Mouse (Mus musculus): ENCODE results near the gene Hspa1a. TPM values are rescaled to one million over a fixed set of nuclear protein-coding genes. Genes with fewer than 3 reads are reported as not detected.
A peak's percentile ranks its signal among the peaks of the same experiment; 100 is the strongest.

Gene Hspa1a
- total RNA-seq, 2 experiments from 2014 or later: 3.8 to 6.8 TPM

DNA sequence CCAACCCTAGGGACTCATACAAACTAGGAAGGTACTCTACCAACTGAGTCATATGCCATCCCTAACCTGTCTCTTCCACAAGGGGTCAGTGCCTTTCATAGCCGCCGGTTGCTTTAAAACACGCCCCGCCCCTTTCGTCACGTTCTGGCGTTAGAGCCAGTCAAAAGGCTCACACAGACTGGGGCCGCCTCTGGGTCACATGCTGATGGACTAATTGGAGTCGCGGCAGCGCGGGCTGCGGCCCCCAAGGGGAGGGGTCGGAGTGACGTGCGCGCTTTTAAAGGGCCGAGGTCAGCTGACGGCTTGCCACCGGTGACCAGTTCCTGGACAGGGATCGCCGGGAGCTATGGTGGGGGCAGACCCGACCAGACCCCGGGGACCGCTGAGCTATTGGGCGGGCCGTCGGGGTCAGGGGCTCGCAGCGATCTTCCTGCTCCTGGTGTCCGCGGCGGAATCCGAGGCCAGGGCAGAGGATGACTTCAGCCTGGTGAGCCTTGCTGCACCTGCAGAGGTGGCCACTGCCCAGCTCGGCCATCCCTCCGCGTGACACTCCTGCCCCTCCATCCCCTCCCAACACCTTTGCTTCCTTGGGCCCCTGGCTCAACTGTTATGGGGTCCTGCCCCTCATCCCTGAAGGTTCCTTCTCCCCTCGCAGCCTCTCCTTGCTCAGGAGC lies 40.8 kb downstream of the Hspa1a start, which contains the start of gene Neu1:
Neu1 (plus strand) TSS at position 193 of the 674 bp plus-strand sequence.
- intact Hi-C loops (cut with DNase I; ENCODE audit: low total_unique reads): no loop called here

DNA sequence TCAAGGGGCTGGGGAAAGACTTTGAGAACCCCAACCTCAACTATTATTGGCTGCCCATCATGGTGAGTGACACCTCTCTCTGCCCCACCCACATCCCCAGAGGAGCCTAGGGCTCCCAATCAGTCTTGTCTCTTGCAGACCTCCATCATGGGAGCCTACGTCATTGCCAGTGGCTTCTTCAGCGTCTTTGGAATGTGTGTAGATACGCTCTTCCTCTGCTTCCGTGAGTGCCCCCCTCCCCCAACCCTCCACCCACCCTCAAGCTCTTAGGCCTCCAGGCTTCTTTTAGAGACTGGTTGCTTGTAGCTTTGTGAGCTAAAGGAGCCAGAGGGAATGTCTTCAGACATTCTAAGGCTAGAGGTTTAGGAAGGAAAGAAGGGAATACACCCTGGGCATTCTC lies 43.1 kb downstream of the Hspa1a start:
- intact Hi-C loops (cut with DNase I; ENCODE audit: low total_unique reads): no loop called here
- no peak for DNase-seq

More for the DNA sequence above, 40.8 kb downstream of the Hspa1a start, which contains the start of gene Neu1:
- DNase-seq: peak; percentile 99

DNA sequence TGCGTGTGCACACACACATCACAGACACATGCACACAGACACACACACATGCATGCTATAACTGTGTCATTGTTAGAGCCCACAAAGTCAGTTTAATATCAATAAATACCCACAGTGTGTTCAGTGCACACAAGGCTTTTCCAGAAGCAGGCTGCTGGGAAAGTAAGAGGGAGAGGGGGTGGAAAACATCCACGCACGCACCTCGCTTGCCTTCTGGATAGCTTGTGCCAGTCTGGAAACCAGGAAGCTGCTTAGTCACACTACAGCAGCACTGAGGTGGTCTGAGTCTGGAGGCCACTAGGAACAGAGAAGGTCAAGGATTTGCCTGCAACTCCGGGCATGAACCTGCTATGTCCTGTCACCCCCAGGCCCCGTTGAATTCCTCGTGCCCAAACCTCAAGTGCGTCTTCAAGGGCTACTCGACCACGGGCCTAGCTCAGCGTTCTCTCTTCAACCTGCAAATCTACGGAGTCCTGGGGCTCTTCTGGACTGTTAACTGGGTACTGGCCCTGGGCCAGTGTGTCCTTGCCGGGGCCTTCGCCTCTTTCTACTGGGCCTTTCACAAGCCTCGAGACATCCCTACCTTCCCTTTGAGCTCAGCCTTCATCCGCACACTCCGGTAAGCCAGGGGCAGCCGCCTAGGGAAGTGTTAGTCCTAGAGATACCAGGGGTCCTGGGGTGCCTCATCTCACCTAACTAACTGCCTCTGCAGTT lies 44.5 kb downstream of the Hspa1a start:
- intact Hi-C loops (cut with DNase I; ENCODE audit: low total_unique reads): no loop called here
- no peak for DNase-seq

DNA sequence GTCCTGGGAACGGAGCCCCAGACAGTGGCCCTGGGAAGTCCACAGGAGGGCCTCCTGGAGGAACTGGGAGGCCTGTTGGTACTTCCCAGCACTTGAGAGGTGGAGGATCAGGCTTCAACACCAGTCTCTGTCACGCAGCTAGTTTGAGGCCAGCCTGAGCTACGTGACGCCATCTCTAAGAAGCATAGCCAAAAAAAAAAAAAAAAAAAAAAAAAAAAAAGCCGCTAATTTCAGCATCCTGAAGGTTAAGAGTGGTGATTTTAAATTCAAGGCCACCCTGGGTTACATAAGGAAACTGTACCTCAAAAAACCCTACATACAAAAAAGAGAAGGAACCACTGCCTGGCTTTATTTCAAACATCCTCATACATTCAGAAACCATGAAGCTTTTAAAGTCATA lies 47.7 kb downstream of the Hspa1a start:
- no peak for DNase-seq
- intact Hi-C loops (cut with DNase I; ENCODE audit: low total_unique reads): no loop called here

DNA sequence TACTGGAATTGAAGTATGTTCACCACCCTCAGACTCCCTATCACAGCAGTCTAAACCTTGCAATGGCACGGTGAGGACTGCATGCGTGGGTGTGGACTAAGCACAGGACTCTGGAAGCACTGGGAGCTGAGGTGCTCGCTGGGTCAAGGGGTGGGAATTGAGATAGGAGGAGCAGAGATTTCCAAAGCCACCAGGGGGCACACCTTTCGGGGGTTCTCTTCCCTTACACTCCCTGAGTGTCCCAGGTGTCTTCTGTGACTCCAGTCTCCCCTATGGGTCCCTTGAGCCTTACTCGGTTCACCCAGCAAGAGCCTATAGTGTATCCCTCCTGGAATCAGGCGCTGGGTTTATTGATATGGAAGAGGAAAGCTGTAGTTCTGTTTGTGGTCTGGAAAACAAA lies 49.0 kb downstream of the Hspa1a start:
- intact Hi-C loops (cut with DNase I; ENCODE audit: low total_unique reads): no loop called here
- no peak for DNase-seq

Other genes with a start within 250 kb of the Hspa1a start
- 1 to 10 TPM in 1 of 2 experiments, under 1 TPM in 1; 0.93 to 1.8 TPM for gene C4b, start 228.3 kb downstream of the Hspa1a start, total RNA-seq (2021)
- under 1 TPM in 1 of 2 experiments, not detected in 1; 0.21 TPM for gene Cyp21a1, start 167.6 kb downstream of the Hspa1a start, total RNA-seq (2021)
- 1 to 10 TPM; 6.8 to 7.2 TPM for gene Stk19, start 135.2 kb downstream of the Hspa1a start, total RNA-seq (2021)
- 10 to 100 TPM in 1 of 2 experiments, 1 to 10 TPM in 1; 9.3 to 13.0 TPM for gene Dxo, start 135.1 kb downstream of the Hspa1a start, total RNA-seq (2021)
- gene Skiv2l, start 121.9 kb downstream of the Hspa1a start, total RNA-seq (2021): 10 to 100 TPM; 17.4 to 17.8 TPM
- 10 to 100 TPM in 1 of 2 experiments, 1 to 10 TPM in 1; 9.7 to 13.4 TPM for gene Nelfe, start 121.8 kb downstream of the Hspa1a start, total RNA-seq (2021)
- gene Cfb, start 109.6 kb downstream of the Hspa1a start, total RNA-seq (2021): 1 to 10 TPM in 1 of 2 experiments, under 1 TPM in 1; 0.75 to 1.9 TPM
- gene Zbtb12, start 92.7 kb downstream of the Hspa1a start, total RNA-seq (2021): 1 to 10 TPM; 3.4 to 5.1 TPM
- gene Gm20547, start 90.1 kb downstream of the Hspa1a start, total RNA-seq (2021): not detected
- 1 to 10 TPM; 1.8 to 3.1 TPM for gene C2, start 73.9 kb downstream of the Hspa1a start, total RNA-seq (2021)
- gene Ehmt2, start 73.7 kb downstream of the Hspa1a start, total RNA-seq (2021): 10 to 100 TPM; 29.4 to 32.2 TPM
- under 1 TPM in 1 of 2 experiments, not detected in 1; 0.09 TPM for gene Slc44a4, start 57.7 kb downstream of the Hspa1a start, total RNA-seq (2021)
- 1 to 10 TPM; 8.0 to 8.3 TPM for gene Neu1, start 40.9 kb downstream of the Hspa1a start, total RNA-seq (2021)
- gene Hspa1b, start 12.9 kb downstream of the Hspa1a start, total RNA-seq (2021): 1 to 10 TPM; 2.6 to 5.9 TPM
- gene Gm20481, start 2.2 kb downstream of the Hspa1a start, total RNA-seq (2021): not detected
- gene Hspa1l, start 547 bp upstream of the Hspa1a start, total RNA-seq (2021): 10 to 100 TPM; 11.6 to 14.8 TPM
- 10 to 100 TPM; 19.5 to 20.1 TPM for gene Lsm2, start 9.7 kb upstream of the Hspa1a start, total RNA-seq (2021)
- gene Vars, start 28.8 kb upstream of the Hspa1a start, total RNA-seq (2021): 10 to 100 TPM; 26.8 to 29.2 TPM
- gene Vwa7, start 44.4 kb upstream of the Hspa1a start, total RNA-seq (2021): 1 to 10 TPM; 3.7 to 3.9 TPM
- 1 to 10 TPM in 1 of 2 experiments, under 1 TPM in 1; 0.38 to 1.5 TPM for gene Sapcd1, start 55.9 kb upstream of the Hspa1a start, total RNA-seq (2021)
- under 1 TPM; 0.84 to 0.94 TPM for gene Msh5, start 74.6 kb upstream of the Hspa1a start, total RNA-seq (2021)
- gene Clic1, start 77.8 kb upstream of the Hspa1a start, total RNA-seq (2021): 10 to 100 TPM; 28.3 to 32.5 TPM
- 10 to 100 TPM; 23.4 to 32.2 TPM for gene Ddah2, start 86.9 kb upstream of the Hspa1a start, total RNA-seq (2021)
- not detected for gene Ly6g6c, start 93.2 kb upstream of the Hspa1a start, total RNA-seq (2021)
- not detected for gene Mpig6b, start 94.0 kb upstream of the Hspa1a start, total RNA-seq (2021)
- gene Ly6g6e, start 104.7 kb upstream of the Hspa1a start, total RNA-seq (2021): not detected
- gene Ly6g6d, start 105.9 kb upstream of the Hspa1a start, total RNA-seq (2021): under 1 TPM; 0.64 TPM
- not detected for gene Ly6g6f, start 113.5 kb upstream of the Hspa1a start, total RNA-seq (2021)
- 10 to 100 TPM; 52.8 to 58.5 TPM for gene Abhd16a, start 117.1 kb upstream of the Hspa1a start, total RNA-seq (2021)
- gene Ly6g5c, start 136.1 kb upstream of the Hspa1a start, total RNA-seq (2021): not detected
- gene Ly6g5b, start 143.3 kb upstream of the Hspa1a start, total RNA-seq (2021): under 1 TPM; 0.27 to 0.37 TPM
- gene Gpank1, start 149.3 kb upstream of the Hspa1a start, total RNA-seq (2021): 1 to 10 TPM; 7.0 to 7.9 TPM
- gene Csnk2b, start 149.9 kb upstream of the Hspa1a start, total RNA-seq (2021): 100 to 1,000 TPM; 156 to 166 TPM
- gene D17H6S53E, start 154.2 kb upstream of the Hspa1a start, total RNA-seq (2021): 10 to 100 TPM; 14.4 to 16.1 TPM
- not detected for gene Apom, start 159.9 kb upstream of the Hspa1a start, total RNA-seq (2021)
- gene Bag6, start 163.0 kb upstream of the Hspa1a start, total RNA-seq (2021): 100 to 1,000 TPM; 193 to 200 TPM
- gene Prrc2a, start 192.7 kb upstream of the Hspa1a start, total RNA-seq (2021): 100 to 1,000 TPM; 102 to 118 TPM
- gene Aif1, start 203.9 kb upstream of the Hspa1a start, total RNA-seq (2021): under 1 TPM; 0.71 to 0.90 TPM
- gene Lst1, start 216.3 kb upstream of the Hspa1a start, total RNA-seq (2021): 1 to 10 TPM; 1.5 to 2.8 TPM
- gene Ltb, start 222.3 kb upstream of the Hspa1a start, total RNA-seq (2021): under 1 TPM in 1 of 2 experiments, not detected in 1; 0.31 TPM
- under 1 TPM; 0.24 to 0.68 TPM for gene Tnf, start 229.9 kb upstream of the Hspa1a start, total RNA-seq (2021)
- under 1 TPM; 0.42 to 0.78 TPM for gene Lta, start 233.2 kb upstream of the Hspa1a start, total RNA-seq (2021)
- gene Gm16181, start 248.7 kb upstream of the Hspa1a start, total RNA-seq (2021): not detected

Data from gastrocnemius, postnatal 14 days (tissue).